Mouse (Mus musculus) megakaryocyte, embryonic 14.5 days (primary cell): Measurements from ENCODE around the gene Cela3b.

ENCODE experiments used
- FLI1 ChIP-seq: IDR thresholded peaks from 2 replicates; pipeline ENCODE4 v1.6.1; 2012; ENCODE audit warnings: low read length, inconsistent platforms, mixed read lengths
- GATA1 ChIP-seq: IDR thresholded peaks from 3 replicates; pipeline ENCODE4 v1.6.1; 2012; ENCODE audit warnings: mixed read lengths, low read length, inconsistent platforms, borderline replicate concordance

DNA sequence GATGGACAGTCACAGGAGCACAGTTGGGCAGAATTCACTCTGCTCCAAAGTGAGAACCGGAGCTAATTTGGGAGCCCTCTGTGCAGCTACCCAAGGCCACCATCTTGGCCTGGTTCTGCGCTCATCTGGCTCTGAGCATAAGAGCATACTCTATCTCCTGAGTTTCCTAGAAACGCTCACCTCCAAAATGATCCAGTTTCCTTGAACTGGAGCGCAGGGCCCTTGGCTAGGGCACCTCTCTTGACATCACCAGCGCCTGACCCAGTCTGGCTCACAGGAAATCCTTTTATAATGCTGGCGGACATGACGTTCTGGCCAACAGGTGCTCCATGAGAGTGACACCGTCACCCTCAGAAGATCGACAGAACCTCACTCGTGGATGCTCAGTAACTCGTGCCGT is 26.2 kb upstream of the Cela3b start:
- TF ChIP-seq GATA1, result no peak
- no peak for TF ChIP-seq FLI1
